In genomic region chr11:118840992-118841391, GRCm38 (mm10) we compare ENCODE assay signal across 29 mouse cellular contexts.
A peak's percentile ranks its signal among the peaks of the same experiment; 100 is the strongest.
DNase-seq lines count a peak whose midpoint lies in the region; ATAC-seq lines count a peak whose summit lies in the region.
"Had no signal": no experiment of that assay in that cellular context is flagged by ENCODE, and none has a peak within 500 bp of the region (broad histone marks: within the 10 kb centered on the region; RNA-seq: fewer than 3 reads in every experiment).

No protein-coding gene starts in this region.

- DNase-seq in cerebellum, adult 11-12 months: peak; percentile 69
- DNase-seq in midbrain, embryonic 10.5 days (ENCODE audit: low spot score): no peak
- no peak for DNase-seq in midbrain, embryonic 14.5 days
- DNase-seq in gastrocnemius, postnatal 10 days: no peak
- no peak for DNase-seq in ovary, postnatal 36 days (ENCODE audit: low spot score)
- DNase-seq: adrenal gland, adult 8-10 months; cerebellum, adult 11 months; gastrocnemius, postnatal 14 days; heart, adult 18-20 months; heart, postnatal 4 days; kidney, adult 11 months; kidney, postnatal 14 days; liver, embryonic 13.5 days; lung, adult 18-20 months; lung, postnatal 4 days; thymus, adult 2 months; thymus, postnatal 36 days had no signal

- 69% methylated on average over 5 of the region's 5 CpGs for WGBS in hindbrain, embryonic 13.5 days
- WGBS in hindbrain, embryonic 12.5 days: 73% methylated on average over 5 of the region's 5 CpGs
- 79% methylated on average over 5 of the region's 5 CpGs for WGBS in midbrain, embryonic 10.5 days
- WGBS in midbrain, embryonic 14.5 days: 77% methylated on average over 5 of the region's 5 CpGs

- H3K9me3 ChIP-seq in hindbrain, embryonic 13.5 days: no peaks in the 10 kb centered on the region
- no peaks in the 10 kb centered on the region for H3K9me3 ChIP-seq in hindbrain, embryonic 12.5 days (replicated peaks)
- H3K9me3 ChIP-seq in midbrain, embryonic 10.5 days (replicated peaks): no peaks in the 10 kb centered on the region
- no peaks in the 10 kb centered on the region for H3K9me3 ChIP-seq in midbrain, embryonic 14.5 days (ENCODE audit: control insufficient read depth, low read length)
- H3K9me3 ChIP-seq: forebrain, embryonic 13.5 days; heart, embryonic 12.5 days; hindbrain, embryonic 15.5 days; limb, embryonic 10.5 days; limb, embryonic 15.5 days; liver, embryonic 13.5 days; megakaryocyte, embryonic 14.5 days; midbrain, embryonic 13.5 days had no signal

- H3K4me2 ChIP-seq in hindbrain, embryonic 13.5 days: no peak overlapping the region
- no peak overlapping the region for H3K4me2 ChIP-seq in hindbrain, embryonic 12.5 days (replicated peaks)
- no peak overlapping the region for H3K4me2 ChIP-seq in midbrain, embryonic 14.5 days (ENCODE audit: low read length)
- H3K4me2 ChIP-seq: forebrain, embryonic 13.5 days; heart, embryonic 12.5 days; hindbrain, embryonic 15.5 days; limb, embryonic 15.5 days; liver, embryonic 13.5 days; midbrain, embryonic 13.5 days had no signal

- peaks cover 61% of the 10 kb centered on the region for H3K4me1 ChIP-seq in hindbrain, embryonic 13.5 days (replicated peaks)
- H3K4me1 ChIP-seq in hindbrain, embryonic 12.5 days: peaks cover 34% of the 10 kb centered on the region
- peaks cover 26% of the 10 kb centered on the region for H3K4me1 ChIP-seq in midbrain, embryonic 10.5 days
- H3K4me1 ChIP-seq in midbrain, embryonic 14.5 days (ENCODE audit: control insufficient read depth, insufficient read depth, low read length): no peaks in the 10 kb centered on the region
- H3K4me1 ChIP-seq: limb, embryonic 15.5 days; liver, embryonic 13.5 days; megakaryocyte, embryonic 14.5 days had no signal

- no peak overlapping the region for H3K9ac ChIP-seq in hindbrain, embryonic 13.5 days
- H3K9ac ChIP-seq in hindbrain, embryonic 12.5 days: no peak overlapping the region
- H3K9ac ChIP-seq in midbrain, embryonic 14.5 days (replicated peaks; ENCODE audit: low read length): no peak overlapping the region
- H3K9ac ChIP-seq: forebrain, embryonic 13.5 days; heart, embryonic 12.5 days; hindbrain, embryonic 15.5 days; limb, embryonic 15.5 days; liver, embryonic 13.5 days; midbrain, embryonic 13.5 days had no signal

- H3K27me3 ChIP-seq in hindbrain, embryonic 13.5 days: no peaks in the 10 kb centered on the region
- no peaks in the 10 kb centered on the region for H3K27me3 ChIP-seq in hindbrain, embryonic 12.5 days
- no peaks in the 10 kb centered on the region for H3K27me3 ChIP-seq in midbrain, embryonic 10.5 days (ENCODE audit: low read depth, poor library complexity, severe bottlenecking)
- H3K27me3 ChIP-seq in midbrain, embryonic 14.5 days (ENCODE audit: control insufficient read depth, insufficient read depth, low read length): no peaks in the 10 kb centered on the region
- H3K27me3 ChIP-seq: forebrain, embryonic 13.5 days; hindbrain, embryonic 15.5 days; limb, embryonic 15.5 days; liver, embryonic 13.5 days; midbrain, embryonic 13.5 days had no signal

- ATAC-seq in cerebellum, adult (ENCODE audit: insufficient number of reproducible peaks, low FRiP score, low TSS enrichment): no peak
- ATAC-seq in hindbrain, embryonic 13.5 days (ENCODE audit: low FRiP score): no peak
- no peak for ATAC-seq in hindbrain, embryonic 12.5 days (ENCODE audit: low FRiP score)
- no peak for ATAC-seq in midbrain, embryonic 14.5 days (ENCODE audit: low FRiP score, low TSS enrichment)
- ATAC-seq: forebrain, embryonic 13.5 days; inflammation-experienced regulatory T-cells, adult 6 months; lung, postnatal 0 days; midbrain, embryonic 13.5 days had no signal

- H3K36me3 ChIP-seq in hindbrain, embryonic 13.5 days: no peaks in the 10 kb centered on the region
- H3K36me3 ChIP-seq in hindbrain, embryonic 12.5 days: no peaks in the 10 kb centered on the region
- H3K36me3 ChIP-seq in midbrain, embryonic 10.5 days: no peaks in the 10 kb centered on the region
- no peaks in the 10 kb centered on the region for H3K36me3 ChIP-seq in midbrain, embryonic 14.5 days (ENCODE audit: control insufficient read depth, insufficient read depth, low read length)
- H3K36me3 ChIP-seq: heart, embryonic 12.5 days; hindbrain, embryonic 15.5 days; limb, embryonic 10.5 days; limb, embryonic 15.5 days; liver, embryonic 13.5 days; midbrain, embryonic 13.5 days had no signal

- H3K27ac ChIP-seq in hindbrain, embryonic 13.5 days: peak overlapping the region; percentile 40
- H3K27ac ChIP-seq in hindbrain, embryonic 12.5 days: no peak overlapping the region
- H3K27ac ChIP-seq in midbrain, embryonic 10.5 days (replicated peaks): peak overlapping the region; percentile 25; the same call in 1 of the 2 replicates
- no peak overlapping the region for H3K27ac ChIP-seq in midbrain, embryonic 14.5 days (replicated peaks; ENCODE audit: low read depth, low read length)
- H3K27ac ChIP-seq: forebrain, embryonic 13.5 days; hindbrain, embryonic 15.5 days; limb, embryonic 10.5 days; limb, embryonic 15.5 days; liver, embryonic 13.5 days; midbrain, embryonic 13.5 days had no signal

- H3K4me3 ChIP-seq in hindbrain, embryonic 13.5 days: no peak overlapping the region
- no peak overlapping the region for H3K4me3 ChIP-seq in hindbrain, embryonic 12.5 days
- H3K4me3 ChIP-seq in midbrain, embryonic 10.5 days: no peak overlapping the region
- no peak overlapping the region for H3K4me3 ChIP-seq in midbrain, embryonic 14.5 days (replicated peaks; ENCODE audit: low read depth, low read length)
- H3K4me3 ChIP-seq: forebrain, embryonic 13.5 days; heart, embryonic 12.5 days; hindbrain, embryonic 15.5 days; limb, embryonic 10.5 days; limb, embryonic 15.5 days; liver, embryonic 13.5 days; megakaryocyte, embryonic 14.5 days; midbrain, embryonic 13.5 days had no signal

Comparison
In these comparisons a context has a peak if more than half of its experiments do, and no peak if none do; other contexts are left out.
1. H3K27ac ChIP-seq: peak in hindbrain, embryonic 13.5 days (single experiment) and midbrain, embryonic 10.5 days (single experiment); none in hindbrain, embryonic 12.5 days (single experiment) and midbrain, embryonic 14.5 days (single experiment).